Mouse (Mus musculus) midbrain, embryonic 12.5 days (tissue): ENCODE measurements at regions not wholly inside any gene's neighbourhood (a gene's known extent, or its start where the extent isn't known, plus 50 kb on each side); places are given as distances from the start of the nearest gene placed in this dataset.
"Not testable (repeated sequence)": the region's sequence is repeated elsewhere in the genome, so short reads cannot be mapped to it uniquely, and the experiment has no call there.

Experiments used
- ATAC-seq: fragments of 200-750 bp; cut with Nextera tagmentation; 2 replicates; pipeline ENCODE4 v1.8.0; 2017; ENCODE audit warnings: low read depth, moderate TSS enrichment, moderate library complexity; ENCODE audit not compliant: low FRiP score
- H3K27ac ChIP-seq: fragments of 300-500 bp; sonication (generic); replicated peaks from 2 replicates; pipeline ENCODE4 v1.5.1; 2016; ENCODE audit warnings: mild to moderate bottlenecking
- H3K27me3 ChIP-seq: fragments of 300-500 bp; sonication (generic); 2 replicates; pipeline ENCODE4 v1.6.1; 2016; ENCODE audit warnings: mild to moderate bottlenecking
- H3K36me3 ChIP-seq: fragments of 300-500 bp; sonication (generic); 2 replicates; pipeline ENCODE4 v1.6.1; 2016
- H3K4me1 ChIP-seq: fragments of 300-500 bp; sonication (generic); 2 replicates; pipeline ENCODE4 v1.6.1; 2016
- H3K4me2 ChIP-seq: fragments of 300-500 bp; sonication (generic); replicated peaks from 2 replicates; pipeline ENCODE4 v1.6.1; 2016; ENCODE audit warnings: mild to moderate bottlenecking, moderate library complexity
- H3K4me3 ChIP-seq: fragments of 300-500 bp; sonication (generic); 2 replicates; pipeline ENCODE4 v1.5.1; 2016; ENCODE audit warnings: mild to moderate bottlenecking
- H3K9ac ChIP-seq: fragments of 300-500 bp; sonication (generic); replicated peaks from 2 replicates; pipeline ENCODE4 v1.6.1; 2016; ENCODE audit warnings: mild to moderate bottlenecking, moderate library complexity
- H3K9me3 ChIP-seq: fragments of 300-500 bp; sonication (generic); 2 replicates; pipeline ENCODE4 v1.6.1; 2016; ENCODE audit warnings: mild to moderate bottlenecking
- WGBS: fragments of 180-500 bp; shearing (Covaris S2); methylation state at CpG from one replicate; pipeline ENCODE4 v1.1.7; 2016; 5-methylcytosine and 5-hydroxymethylcytosine counted together

DNA sequence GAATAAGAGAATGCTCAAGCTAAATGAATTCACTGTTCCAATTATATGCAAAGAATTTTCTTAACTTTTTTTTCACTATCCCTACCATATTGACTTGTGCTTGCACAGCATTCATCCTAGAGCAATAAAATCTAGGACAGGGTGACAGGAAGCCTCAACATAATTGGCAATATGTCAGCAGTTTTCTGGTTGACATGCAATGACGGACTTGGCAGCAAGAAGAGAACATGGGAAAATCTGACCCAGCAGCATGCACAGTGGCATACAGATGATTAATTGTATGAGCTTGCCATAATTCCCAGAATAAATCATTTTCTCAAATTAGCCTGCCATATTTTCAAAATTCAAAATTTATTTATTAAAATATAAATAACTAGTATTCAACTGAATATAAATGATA lies 152.7 kb downstream of the Amy2a5 start:
- ATAC-seq = no peak
- H3K27me3 ChIP-seq = no peaks in the 10 kb centered on the region
- 74% methylated on average over 1 of the region's 1 CpGs for WGBS
- H3K27ac ChIP-seq = no peak overlapping the region
- no peaks in the 10 kb centered on the region for H3K9me3 ChIP-seq
- H3K4me1 ChIP-seq = no peaks in the 10 kb centered on the region
- H3K36me3 ChIP-seq = no peaks in the 10 kb centered on the region
- no peak overlapping the region for H3K4me3 ChIP-seq
- H3K9ac ChIP-seq = no peak overlapping the region
- H3K4me2 ChIP-seq = no peak overlapping the region

DNA sequence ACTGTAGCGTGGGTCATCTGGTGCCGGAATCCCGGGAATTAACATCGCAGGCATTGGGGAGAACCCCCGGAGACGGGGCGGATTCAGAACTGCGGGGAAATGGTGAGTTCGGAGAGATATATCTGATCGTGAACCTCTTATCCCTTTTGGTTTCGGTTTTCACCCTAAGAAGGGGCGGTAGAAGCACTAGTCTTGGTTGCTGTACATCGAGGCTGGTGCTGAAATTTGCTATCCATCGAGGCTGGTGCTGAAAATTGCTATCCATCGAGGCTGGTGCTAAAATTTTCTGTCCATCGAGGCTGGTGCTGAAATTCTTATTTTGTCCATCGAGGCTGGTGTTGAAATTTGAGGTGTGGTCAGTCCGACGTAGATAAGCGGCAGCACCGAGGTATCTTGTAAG lies 167.8 kb downstream of the Amy2a5 start:
- WGBS = 82% methylated on average over 21 of the region's 21 CpGs
- not testable (repeated sequence) for ATAC-seq, H3K4me2 ChIP-seq, H3K4me3 ChIP-seq, H3K9me3 ChIP-seq, H3K36me3 ChIP-seq, H3K4me1 ChIP-seq, H3K9ac ChIP-seq, H3K27ac ChIP-seq, H3K27me3 ChIP-seq

DNA sequence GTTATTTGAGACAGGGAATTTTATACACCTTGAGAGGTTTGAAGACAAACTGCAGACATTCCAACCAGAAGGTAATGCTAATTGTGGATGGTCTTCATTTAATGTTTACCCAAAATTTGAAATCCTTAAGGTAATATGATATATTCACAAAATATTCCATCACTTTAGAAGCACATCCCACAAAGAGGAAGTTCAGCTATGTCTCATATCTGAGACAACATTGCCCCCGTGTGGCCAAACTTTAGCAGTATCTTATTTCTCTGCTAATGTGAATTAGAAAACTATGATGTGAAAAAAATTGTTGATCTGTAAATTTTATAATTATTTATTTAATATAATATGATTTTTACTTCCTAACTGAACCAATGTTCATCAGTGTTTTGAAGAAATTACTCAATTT lies 177.9 kb downstream of the Amy2a5 start:
- no peak overlapping the region for H3K4me2 ChIP-seq
- H3K4me1 ChIP-seq = no peaks in the 10 kb centered on the region
- H3K4me3 ChIP-seq = no peak overlapping the region
- H3K9me3 ChIP-seq = no peaks in the 10 kb centered on the region
- H3K27ac ChIP-seq = no peak overlapping the region
- ATAC-seq = peak; percentile 71
- WGBS = 0% methylated on average over 1 of the region's 1 CpGs
- H3K27me3 ChIP-seq = no peaks in the 10 kb centered on the region
- H3K9ac ChIP-seq = no peak overlapping the region
- H3K36me3 ChIP-seq = no peaks in the 10 kb centered on the region
